Mouse (Mus musculus): ENCODE data around the gene Nhlrc2. TPM values are rescaled to one million over a fixed set of nuclear protein-coding genes. Genes with fewer than 3 reads are reported as not detected.
A peak's percentile ranks its signal among the peaks of the same experiment; 100 is the strongest.

Nhlrc2 gene
- polyA plus RNA-seq, 1 experiment from 2014 or later, result 12.5 TPM

GRCm38 (mm10) chr19:56627881-56628472 is 79.9 kb downstream of the Nhlrc2 start:
- H3K4me3 ChIP-seq, result no peak overlapping the region
- H3K9ac ChIP-seq, result no peak overlapping the region
- WGBS, result 81% methylated on average over 10 of the region's 10 CpGs
- no peak for ATAC-seq (ENCODE audit: extremely low read depth, insufficient number of reproducible peaks, low FRiP score, low TSS enrichment)
- no peaks in the 10 kb centered on the region for H3K9me3 ChIP-seq
- H3K36me3 ChIP-seq, result no peaks in the 10 kb centered on the region
- no peak overlapping the region for H3K4me2 ChIP-seq
- no peaks in the 10 kb centered on the region for H3K27me3 ChIP-seq (replicated peaks)
- peaks cover 18% of the 10 kb centered on the region for H3K4me1 ChIP-seq
- no peak overlapping the region for H3K27ac ChIP-seq (replicated peaks)

- 75% methylated on average over 6 of the region's 6 CpGs for WGBS
Observed at GRCm38 (mm10) chr19:56629647-56630046, 81.6 kb downstream of the Nhlrc2 start.

GRCm38 (mm10) chr19:56631017-56631416 is 83.0 kb downstream of the Nhlrc2 start:
- Histone ChIP-seq H3K9ac (peak overlapping the region; percentile 61), H3K4me1 (peaks cover 18% of the 10 kb centered on the region), H3K4me2 (peak overlapping the region; percentile 23), H3K36me3 (no peaks in the 10 kb centered on the region), H3K27ac (replicated peaks) (peak overlapping the region; percentile 56), H3K27me3 (replicated peaks) (no peaks in the 10 kb centered on the region), H3K4me3 (no peak overlapping the region), H3K9me3 (no peaks in the 10 kb centered on the region)
- WGBS, result 57% methylated on average over 4 of the region's 4 CpGs
- ATAC-seq (ENCODE audit: extremely low read depth, insufficient number of reproducible peaks, low FRiP score, low TSS enrichment), result no peak

More at GRCm38 (mm10) chr19:56629647-56630046, 81.6 kb downstream of the Nhlrc2 start:
- Histone ChIP-seq H3K36me3 (no peaks in the 10 kb centered on the region), H3K27ac (replicated peaks) (no peak overlapping the region), H3K9ac (no peak overlapping the region), H3K4me1 (peaks cover 18% of the 10 kb centered on the region), H3K9me3 (no peaks in the 10 kb centered on the region), H3K4me3 (no peak overlapping the region), H3K4me2 (no peak overlapping the region), H3K27me3 (replicated peaks) (no peaks in the 10 kb centered on the region)
- ATAC-seq (ENCODE audit: extremely low read depth, insufficient number of reproducible peaks, low FRiP score, low TSS enrichment), result no peak

GRCm38 (mm10) chr19:56631451-56631901 is 83.4 kb downstream of the Nhlrc2 start:
- peak overlapping the region; percentile 61 for H3K9ac ChIP-seq
- ATAC-seq (ENCODE audit: extremely low read depth, insufficient number of reproducible peaks, low FRiP score, low TSS enrichment), result no peak

GRCm38 (mm10) chr19:56637035-56637683 is 89.1 kb downstream of the Nhlrc2 start:
- Histone ChIP-seq H3K27ac (replicated peaks) (no peak overlapping the region), H3K4me3 (no peak overlapping the region), H3K9me3 (no peaks in the 10 kb centered on the region), H3K36me3 (no peaks in the 10 kb centered on the region), H3K4me1 (peaks cover 1% of the 10 kb centered on the region; the same call in 1 of the 2 replicates), H3K9ac (no peak overlapping the region), H3K27me3 (replicated peaks) (no peaks in the 10 kb centered on the region), H3K4me2 (no peak overlapping the region)
- WGBS, result 68% methylated on average over 12 of the region's 12 CpGs
- no peak for ATAC-seq (ENCODE audit: extremely low read depth, insufficient number of reproducible peaks, low FRiP score, low TSS enrichment)

More at GRCm38 (mm10) chr19:56631451-56631901, 83.4 kb downstream of the Nhlrc2 start:
- 24% methylated on average over 11 of the region's 11 CpGs for WGBS
- Histone ChIP-seq H3K27ac (replicated peaks) (peak overlapping the region; percentile 56), H3K4me3 (peak overlapping the region; percentile 3; the same call in 1 of the 2 replicates), H3K9me3 (no peaks in the 10 kb centered on the region), H3K4me1 (peaks cover 18% of the 10 kb centered on the region), H3K27me3 (replicated peaks) (no peaks in the 10 kb centered on the region), H3K36me3 (no peaks in the 10 kb centered on the region), H3K4me2 (peak overlapping the region; percentile 23)

- no peaks in the 10 kb centered on the region for H3K36me3 ChIP-seq
- H3K4me2 ChIP-seq, result no peak overlapping the region
- no peak overlapping the region for H3K9ac ChIP-seq
- H3K4me3 ChIP-seq, result no peak overlapping the region
- WGBS, result 79% methylated on average over 9 of the region's 9 CpGs
- no peak overlapping the region for H3K27ac ChIP-seq (replicated peaks)
- no peaks in the 10 kb centered on the region for H3K4me1 ChIP-seq
- no peaks in the 10 kb centered on the region for H3K9me3 ChIP-seq
- no peak for ATAC-seq (ENCODE audit: extremely low read depth, insufficient number of reproducible peaks, low FRiP score, low TSS enrichment)
- H3K27me3 ChIP-seq (replicated peaks), result no peaks in the 10 kb centered on the region
Observed at GRCm38 (mm10) chr19:56637684-56638049, 89.6 kb downstream of the Nhlrc2 start.

GRCm38 (mm10) chr19:56647451-56648120 is 99.5 kb downstream of the Nhlrc2 start:
- 78% methylated on average over 7 of the region's 7 CpGs for WGBS
- ATAC-seq (ENCODE audit: extremely low read depth, insufficient number of reproducible peaks, low FRiP score, low TSS enrichment), result no peak
- no peak overlapping the region for H3K27ac ChIP-seq (replicated peaks)

GRCm38 (mm10) chr19:56651262-56651661 is 103.2 kb downstream of the Nhlrc2 start:
- Histone ChIP-seq H3K4me1 (peaks cover 24% of the 10 kb centered on the region), H3K27me3 (replicated peaks) (no peaks in the 10 kb centered on the region), H3K36me3 (no peaks in the 10 kb centered on the region), H3K9ac (no peak overlapping the region), H3K9me3 (peaks cover 12% of the 10 kb centered on the region; the same call in 1 of the 2 replicates), H3K4me3 (no peak overlapping the region), H3K27ac (replicated peaks) (no peak overlapping the region), H3K4me2 (no peak overlapping the region)
- WGBS, result 81% methylated on average over 4 of the region's 4 CpGs
- ATAC-seq (ENCODE audit: extremely low read depth, insufficient number of reproducible peaks, low FRiP score, low TSS enrichment), result no peak

More at GRCm38 (mm10) chr19:56647451-56648120, 99.5 kb downstream of the Nhlrc2 start:
- Histone ChIP-seq H3K36me3 (no peaks in the 10 kb centered on the region), H3K9me3 (peaks cover 8% of the 10 kb centered on the region; the same call in 1 of the 2 replicates), H3K4me1 (peaks cover 15% of the 10 kb centered on the region), H3K9ac (no peak overlapping the region), H3K4me3 (no peak overlapping the region), H3K4me2 (no peak overlapping the region), H3K27me3 (replicated peaks) (no peaks in the 10 kb centered on the region)

GRCm38 (mm10) chr19:56652034-56652962 is 104.2 kb downstream of the Nhlrc2 start:
- WGBS, result 31% methylated on average over 19 of the region's 19 CpGs
- Histone ChIP-seq H3K27ac (replicated peaks) (peak overlapping the region; percentile 40; the same call in 1 of the 2 replicates), H3K4me1 (peaks cover 23% of the 10 kb centered on the region), H3K4me3 (peak overlapping the region; percentile 29), H3K9ac (peak overlapping the region; percentile 34), H3K9me3 (peaks cover 6% of the 10 kb centered on the region; the same call in 1 of the 2 replicates), H3K27me3 (replicated peaks) (no peaks in the 10 kb centered on the region), H3K36me3 (no peaks in the 10 kb centered on the region), H3K4me2 (peak overlapping the region; percentile 58)
- no peak; the same call in 1 of the 2 replicates for ATAC-seq (ENCODE audit: extremely low read depth, insufficient number of reproducible peaks, low FRiP score, low TSS enrichment)

All from heart, embryonic 13.5 days (tissue).